Mouse (Mus musculus): Measurements from ENCODE around the gene Ahdc1.
"Not testable (repeated sequence)": the region's sequence is repeated elsewhere in the genome, so short reads cannot be mapped to it uniquely, and the experiment has no call there.

The Ahdc1 gene

GRCm38 (mm10) chr4:133082216-133082773 lies 71.2 kb downstream of the Ahdc1 start:
- peak; percentile 68 for DNase-seq

DNA sequence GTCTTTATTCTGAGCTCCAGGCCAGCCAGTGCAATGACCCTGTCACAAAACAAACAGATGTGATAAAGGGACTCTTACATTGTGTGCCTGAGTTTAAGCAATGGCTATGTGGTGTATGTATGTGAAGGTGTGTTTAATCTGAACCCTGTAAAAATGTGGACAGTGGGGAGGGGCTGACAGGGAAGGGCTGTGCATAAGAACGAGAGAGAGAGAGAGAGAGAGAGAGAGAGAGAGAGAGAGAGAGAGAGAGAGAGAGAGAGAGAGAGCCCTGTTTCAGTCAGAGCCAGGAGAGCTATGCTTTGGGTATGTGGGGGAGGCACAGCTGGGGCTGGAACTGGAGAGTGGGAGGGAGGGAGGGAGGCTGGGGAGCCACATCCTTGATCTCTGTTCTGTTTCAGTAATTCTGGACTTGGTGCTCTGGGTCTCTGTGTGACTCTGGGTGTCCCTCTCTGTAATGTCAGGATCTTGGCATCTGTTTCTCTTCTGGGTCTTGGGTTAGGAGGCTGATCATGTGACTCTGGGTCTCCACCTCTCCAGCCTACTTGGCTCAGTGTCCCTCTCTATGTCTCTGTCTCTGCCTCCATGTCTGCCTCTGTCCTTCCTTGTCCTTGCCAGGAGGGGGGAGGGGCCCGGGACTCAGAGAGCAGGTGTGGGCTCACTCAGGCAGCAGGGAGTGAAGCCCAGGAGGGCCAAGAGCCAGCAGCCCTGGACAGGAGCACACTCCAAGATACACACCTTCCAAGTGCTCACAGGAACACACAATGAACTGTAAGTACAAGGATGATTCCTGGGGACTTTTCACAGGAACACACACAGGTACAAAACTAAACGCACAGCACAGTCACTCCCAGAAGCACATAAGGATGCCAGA lies 73.2 kb downstream of the Ahdc1 start:
- DNase-seq = peak; percentile 93 to 97

- peak; percentile 68 to 89 for DNase-seq
These were observed 74.1 kb downstream of the Ahdc1 start for GRCm38 (mm10) chr4:133085011-133085782.

DNA sequence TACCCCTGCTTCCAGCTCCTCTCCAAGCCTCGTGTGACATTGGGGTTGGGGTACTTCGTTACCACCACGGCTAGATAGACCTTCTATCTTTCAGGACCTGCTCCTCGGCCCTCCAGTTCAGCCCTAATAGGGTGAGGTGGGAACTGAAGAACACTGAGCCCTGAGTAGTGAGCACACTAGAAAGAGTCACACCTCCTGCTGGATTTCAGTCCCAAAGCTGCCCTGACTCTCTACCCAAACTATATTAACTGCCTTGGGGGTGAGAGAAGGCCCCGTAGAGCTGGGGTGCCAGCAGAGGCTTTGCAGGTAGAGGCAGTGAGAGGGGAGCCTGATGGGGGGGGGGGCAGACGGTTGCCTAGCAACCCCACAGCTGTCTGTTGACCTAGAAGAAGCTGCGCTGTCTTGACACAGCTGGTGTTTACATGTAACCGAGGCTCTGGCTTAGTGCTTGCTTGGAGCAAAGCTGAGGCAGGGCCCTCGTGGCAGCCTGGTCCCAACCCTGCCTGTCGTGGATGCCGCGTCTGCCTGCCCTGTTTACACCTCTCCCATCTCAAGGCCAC lies 74.8 kb downstream of the Ahdc1 start:
- no peak for DNase-seq

- no peak for DNase-seq
These were observed 76.2 kb downstream of the Ahdc1 start for GRCm38 (mm10) chr4:133087177-133087714.

GRCm38 (mm10) chr4:133087835-133088234 lies 76.8 kb downstream of the Ahdc1 start:
- peak; percentile 32 to 72 for DNase-seq

DNA sequence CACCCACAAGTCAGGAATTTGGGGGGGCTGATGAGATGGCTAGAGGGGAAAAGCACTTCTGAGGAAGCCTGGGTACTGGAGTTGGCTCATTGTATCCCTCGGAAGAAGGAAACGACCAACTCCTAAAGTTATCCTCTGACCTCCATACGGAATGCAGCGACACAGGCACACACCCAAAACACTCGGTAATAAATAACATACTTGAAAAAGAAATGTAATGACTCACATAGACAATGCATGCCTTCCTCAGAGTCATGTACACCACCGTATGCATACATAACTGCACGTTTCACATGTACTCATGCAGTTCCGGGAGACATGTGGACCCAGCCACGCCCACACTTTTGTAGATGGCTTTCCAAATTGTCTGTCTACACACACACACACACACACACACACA lies 78.3 kb downstream of the Ahdc1 start:
- DNase-seq = no peak

DNA sequence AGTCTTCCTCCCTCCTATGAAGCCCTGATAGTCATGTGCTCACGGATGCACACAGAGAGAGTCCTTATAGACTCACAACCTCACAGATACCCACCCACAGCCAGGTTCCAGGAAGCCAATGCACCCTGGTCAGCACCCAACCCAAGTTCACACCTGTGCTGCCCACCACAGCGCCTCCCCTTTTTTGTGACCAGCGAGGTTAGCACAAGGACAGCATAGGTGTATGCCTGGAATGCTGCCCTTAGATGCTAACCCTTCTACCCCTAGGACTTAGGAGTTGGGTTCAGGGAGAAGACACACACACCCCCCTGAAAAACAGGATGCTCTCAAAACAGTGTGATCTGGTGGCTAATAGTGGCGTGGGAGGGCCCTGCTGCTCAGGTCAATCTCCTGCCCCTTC lies 78.7 kb downstream of the Ahdc1 start:
- DNase-seq = no peak

DNA sequence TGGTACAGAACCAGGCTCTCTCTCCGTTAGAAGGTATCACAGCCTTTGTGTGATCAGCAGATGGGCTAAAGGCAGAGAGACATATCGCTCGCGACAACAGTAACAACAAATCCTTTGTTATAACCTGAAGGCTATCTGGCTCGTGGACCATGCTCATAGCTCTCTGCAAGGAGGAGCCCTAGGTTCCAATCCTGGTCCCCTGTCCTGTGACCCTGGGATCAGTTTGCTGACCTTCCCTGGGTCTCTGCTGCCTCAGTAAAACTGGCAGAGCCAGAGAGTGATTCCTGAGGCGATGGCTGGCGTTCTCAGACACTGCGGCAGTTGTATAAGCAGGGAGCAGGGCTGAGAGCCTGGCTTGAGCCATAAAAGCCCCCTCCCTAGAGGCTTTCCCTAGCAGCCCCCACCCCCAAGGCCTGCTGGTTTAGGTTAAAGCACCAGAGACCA lies 79.2 kb downstream of the Ahdc1 start:
- no peak for DNase-seq

DNA sequence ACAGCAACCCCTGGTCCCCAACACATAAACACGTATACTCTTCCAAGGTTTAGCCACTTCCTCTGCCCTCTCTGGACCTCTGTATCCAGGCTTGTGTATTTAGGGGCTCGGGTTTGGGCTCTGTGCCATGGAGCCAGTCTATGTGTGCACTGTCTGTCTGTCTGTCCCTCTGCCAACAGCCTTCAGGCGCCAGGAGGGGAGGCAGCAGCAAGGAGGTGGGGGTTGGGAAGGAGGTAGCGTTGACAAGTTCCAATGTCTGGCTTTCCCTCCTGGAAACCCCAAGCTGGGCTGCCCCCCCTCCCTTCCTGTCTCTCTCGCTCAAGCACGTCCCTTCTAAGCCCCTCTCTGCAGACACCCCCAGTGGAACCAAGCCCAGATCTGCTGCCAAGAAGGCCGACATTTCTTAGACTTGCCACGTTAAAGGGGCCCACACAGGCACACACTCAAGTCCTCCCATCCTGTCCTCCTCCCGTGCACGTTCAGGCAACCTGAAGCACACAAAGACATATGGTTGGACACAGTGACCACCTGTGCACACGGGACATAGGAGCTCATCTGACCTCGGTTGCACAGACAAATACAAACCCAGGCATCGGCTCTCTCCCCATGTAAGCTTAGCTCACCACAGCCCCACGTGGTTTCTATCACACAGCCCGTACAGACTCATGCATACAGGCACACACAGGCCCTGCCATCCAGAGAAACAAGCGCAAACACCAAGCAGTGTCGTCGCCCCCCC lies 79.8 kb downstream of the Ahdc1 start:
- DNase-seq = peak; percentile 62 to 76

DNA sequence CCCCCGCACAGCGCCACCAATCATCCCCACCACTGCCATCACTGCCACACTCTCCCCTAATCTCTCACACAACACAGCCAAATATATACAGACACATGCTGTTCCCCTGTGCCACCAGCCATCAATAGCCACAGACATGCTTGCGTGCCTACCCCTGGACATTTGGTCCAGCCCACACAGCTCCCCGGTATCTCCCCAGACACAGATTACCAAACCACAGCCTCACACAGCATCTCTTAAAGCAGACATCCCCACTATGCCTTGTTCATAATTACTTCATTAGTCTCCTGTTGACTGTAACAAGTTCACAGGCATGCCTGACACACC lies 80.4 kb downstream of the Ahdc1 start:
- no peak for DNase-seq

- DNase-seq = peak; percentile 59 to 85
These were observed 81.4 kb downstream of the Ahdc1 start for GRCm38 (mm10) chr4:133092453-133092901.

GRCm38 (mm10) chr4:133093056-133093455 lies 82.0 kb downstream of the Ahdc1 start:
- no peak for DNase-seq

DNA sequence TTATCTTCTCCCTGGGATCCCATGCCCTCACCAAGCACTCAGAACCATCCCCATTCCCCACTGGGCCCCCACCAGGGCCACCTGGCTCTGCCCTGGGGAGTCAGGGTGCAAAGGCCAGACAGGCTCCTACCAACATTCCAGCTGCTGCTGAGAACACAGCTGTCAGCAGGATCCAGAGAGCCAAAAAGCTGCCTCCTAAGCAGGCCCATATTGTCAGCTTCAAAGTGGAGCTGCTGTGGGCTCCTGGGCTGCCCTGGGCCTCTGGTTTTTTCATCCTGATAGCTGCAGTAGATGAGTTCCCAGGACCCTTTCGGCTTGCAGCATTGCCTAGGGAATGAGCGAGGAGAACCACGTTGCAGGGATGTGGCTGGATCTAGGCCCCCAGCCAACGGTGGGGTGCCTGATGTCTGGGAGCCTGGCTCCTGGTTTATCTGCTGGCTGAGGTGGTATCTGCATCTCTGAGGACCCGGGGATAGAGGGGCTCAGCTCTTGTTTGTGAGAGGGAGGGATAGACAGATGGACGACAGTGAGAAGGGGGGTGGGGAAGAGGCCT lies 82.5 kb downstream of the Ahdc1 start:
- DNase-seq = peak; percentile 52 to 85

GRCm38 (mm10) chr4:133094255-133094654 lies 83.2 kb downstream of the Ahdc1 start:
- no peak for DNase-seq

- peak; percentile 91 to 98 for DNase-seq
These were observed 84.1 kb downstream of the Ahdc1 start for GRCm38 (mm10) chr4:133094936-133095733.

- not testable (repeated sequence) for DNase-seq
These were observed 84.6 kb downstream of the Ahdc1 start for GRCm38 (mm10) chr4:133095734-133096065.

- not testable (repeated sequence) for DNase-seq
These were observed 85.6 kb downstream of the Ahdc1 start for GRCm38 (mm10) chr4:133096671-133097070.

DNA sequence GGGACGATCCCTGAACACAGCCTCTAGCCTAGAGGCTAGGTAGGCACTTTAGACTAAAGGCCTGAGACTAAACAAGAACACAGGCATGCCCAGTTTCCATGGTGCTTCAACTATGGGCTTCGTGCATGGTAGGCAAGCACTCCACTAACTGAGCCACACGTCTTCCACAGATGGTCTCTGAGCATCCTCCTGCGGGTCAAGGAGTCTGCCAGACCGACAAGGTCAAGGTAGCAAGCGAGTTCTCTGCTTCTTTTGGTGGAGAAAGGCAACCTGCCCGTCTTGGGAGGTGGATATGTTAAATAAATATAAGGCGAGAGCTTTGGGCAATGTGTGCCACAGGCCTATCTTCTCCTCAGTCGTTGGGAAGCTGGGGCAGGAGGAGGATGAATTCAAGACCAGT lies 90.7 kb downstream of the Ahdc1 start:
- DNase-seq = no peak

DNA sequence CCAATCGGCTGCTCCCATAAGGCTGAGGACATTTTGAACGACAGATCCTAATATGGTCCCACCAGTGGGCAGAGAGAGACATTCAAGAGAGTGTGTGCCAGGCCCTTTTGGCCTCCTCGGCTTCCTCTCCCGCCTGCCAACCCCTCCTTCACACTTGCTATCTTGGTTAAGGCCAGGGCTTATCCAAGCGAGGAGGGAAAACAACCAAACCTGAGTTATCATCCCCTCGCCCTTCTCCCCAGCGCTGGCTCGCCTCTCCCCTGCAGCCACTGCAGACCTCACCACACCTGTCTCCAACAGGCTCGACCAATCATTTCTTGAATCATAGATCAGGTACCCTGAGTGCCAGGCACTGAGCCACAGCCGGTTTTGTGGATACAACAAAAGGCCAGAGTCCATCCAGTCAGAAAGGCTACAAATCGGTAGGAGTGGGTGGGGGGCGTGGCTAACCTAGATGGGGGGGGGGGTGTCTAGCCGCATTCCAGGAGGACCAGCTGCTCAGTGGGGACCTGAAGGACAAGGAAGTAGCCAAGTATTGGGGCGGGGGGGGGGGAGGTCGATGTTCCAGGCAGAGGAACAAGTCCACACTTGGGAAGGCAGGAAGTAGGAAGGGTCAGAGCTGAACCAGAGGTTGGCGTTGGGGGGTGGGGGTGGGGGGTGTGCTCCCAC lies 92.6 kb downstream of the Ahdc1 start:
- DNase-seq = peak; percentile 70 to 88

DNA sequence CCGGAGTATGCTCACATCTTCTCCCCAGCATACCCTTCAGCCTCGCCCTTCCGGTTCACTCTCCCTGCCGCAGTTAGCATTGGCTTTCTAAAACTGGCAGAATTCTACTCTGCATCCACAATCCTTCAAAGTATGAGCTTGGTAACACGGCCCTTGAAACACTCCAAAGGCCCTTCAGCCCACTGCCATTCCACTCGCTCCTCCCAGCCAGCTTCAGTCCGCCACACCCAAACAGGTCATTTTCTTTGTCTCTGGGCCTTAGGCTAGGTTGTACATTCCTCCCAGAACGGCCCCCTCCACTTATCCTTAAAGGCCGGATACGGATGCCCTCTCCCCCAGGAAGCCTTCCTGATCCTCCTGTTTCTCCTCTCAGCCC lies 93.1 kb downstream of the Ahdc1 start:
- peak in 1 of 2 experiments; percentile 47 for DNase-seq
